Mouse (Mus musculus): ENCODE data around the gene Safb. TPM values are rescaled to one million over a fixed set of nuclear protein-coding genes. Genes with fewer than 3 reads are reported as not detected.

Safb gene
- polyA plus RNA-seq (2017; shearing (Covaris generic)), result 100 to 1,000 TPM; 124 to 148 TPM

DNA sequence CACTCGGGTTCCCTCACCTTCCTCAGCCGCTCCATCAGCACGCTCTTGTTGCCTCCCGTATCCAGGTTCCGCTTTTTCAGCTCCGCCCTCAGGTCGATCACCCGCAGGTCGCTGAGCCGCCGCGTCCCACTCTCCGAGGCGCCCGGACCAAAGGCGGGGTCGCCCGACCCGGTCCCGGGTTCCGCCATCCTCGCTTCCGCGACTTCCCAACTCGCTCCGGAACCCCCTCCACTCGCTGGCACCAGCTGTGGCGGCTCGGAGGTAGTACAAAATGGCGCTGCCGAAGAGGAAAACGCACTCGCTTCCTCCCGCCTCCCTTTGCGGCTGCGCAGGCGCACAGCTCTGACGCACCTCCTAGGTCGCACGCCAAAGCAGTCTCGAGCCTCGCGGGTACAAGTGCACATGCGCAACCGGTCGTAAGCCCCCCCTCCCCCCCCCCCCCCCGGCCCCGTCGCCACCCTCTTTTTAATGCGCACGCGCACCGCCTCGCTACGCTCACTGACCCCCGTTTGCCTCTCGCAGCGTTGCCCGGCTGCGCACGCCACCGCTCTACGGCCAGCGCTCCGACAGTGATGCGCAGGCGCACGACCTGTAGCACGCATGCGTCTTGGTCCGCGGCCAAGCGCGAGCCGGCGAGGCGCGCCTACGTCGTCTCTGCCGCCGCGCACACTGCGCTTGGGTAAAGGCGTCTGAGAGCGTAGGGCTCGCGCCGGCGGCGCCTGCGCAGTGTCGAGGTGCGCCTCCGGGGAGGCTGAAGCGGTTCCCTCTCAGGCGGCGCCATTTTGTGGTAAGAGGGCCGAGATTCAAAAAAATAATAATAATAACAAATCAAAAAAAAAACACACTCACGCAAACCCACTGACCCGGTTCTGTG lies at the start of gene Safb, which contains the start of gene Safb2:
TSS of gene Safb (plus strand) at position 569 of the 874 bp plus-strand sequence.
TSS of gene Safb2 (minus strand) at position 329 of the 874 bp plus-strand sequence.

DNA sequence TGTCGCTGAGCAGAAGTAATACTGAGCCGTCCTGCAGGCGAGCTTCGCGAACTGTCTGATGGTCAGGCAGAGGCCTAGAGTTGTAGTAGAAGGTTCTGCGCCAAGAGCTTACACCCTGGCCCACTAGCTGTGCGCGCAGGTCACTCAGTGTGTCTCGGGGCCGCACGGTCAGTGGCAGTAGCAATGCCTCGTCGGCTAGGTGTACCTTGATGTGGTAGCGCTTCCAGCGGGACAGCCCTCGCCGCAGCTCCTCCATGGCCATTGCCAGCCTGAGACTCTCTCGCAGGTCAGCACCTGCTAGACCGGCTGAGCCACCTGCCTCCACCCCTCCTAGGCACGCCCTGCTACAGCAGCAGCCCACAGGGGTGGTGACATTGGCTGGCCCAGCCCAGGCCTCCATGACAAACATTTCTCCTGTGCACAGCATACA lies 30.5 kb upstream of the Safb start, which contains the start of gene Gm20219:
TSS of gene Gm20219 (minus strand) at position 266 of the 430 bp plus-strand sequence.

DNA sequence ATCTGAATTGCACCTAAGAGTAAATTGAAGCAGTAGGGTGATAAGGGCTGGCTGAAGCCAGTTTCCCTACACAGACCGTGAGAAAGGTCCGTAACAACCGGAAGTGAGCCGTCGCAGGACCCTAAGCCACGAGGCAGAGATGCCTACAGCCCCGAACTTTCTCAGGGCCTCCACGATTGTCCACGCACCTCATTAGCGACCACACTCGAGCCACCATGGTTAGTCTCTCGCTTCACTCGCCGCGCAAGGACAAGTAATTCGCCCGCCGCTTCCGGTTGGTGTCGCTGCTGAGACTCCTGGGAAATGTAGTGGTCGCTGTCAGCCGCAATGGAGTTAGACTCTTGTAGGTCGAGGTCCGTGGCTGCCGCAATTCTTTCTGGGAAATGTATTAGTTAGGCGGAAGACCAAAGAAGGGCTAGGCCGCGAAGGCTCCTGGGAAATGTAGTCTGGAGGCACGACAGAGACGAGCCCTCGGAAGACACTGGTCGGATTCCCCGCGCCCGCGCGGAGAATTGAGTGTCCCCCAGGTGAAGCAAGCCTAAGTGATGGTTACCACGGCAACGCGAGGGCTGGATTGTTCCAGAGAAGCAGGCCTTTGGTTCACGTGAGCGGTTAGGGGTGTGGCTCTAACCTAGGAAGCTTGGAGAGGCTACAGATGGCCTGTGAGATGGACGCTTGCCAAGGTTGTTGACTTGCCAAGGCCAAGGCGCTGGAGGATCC lies 25.0 kb downstream of the Safb start, which contains the start of gene 2410015M20Rik:
TSS of gene 2410015M20Rik (minus strand) at position 320 of the 720 bp plus-strand sequence.

DNA sequence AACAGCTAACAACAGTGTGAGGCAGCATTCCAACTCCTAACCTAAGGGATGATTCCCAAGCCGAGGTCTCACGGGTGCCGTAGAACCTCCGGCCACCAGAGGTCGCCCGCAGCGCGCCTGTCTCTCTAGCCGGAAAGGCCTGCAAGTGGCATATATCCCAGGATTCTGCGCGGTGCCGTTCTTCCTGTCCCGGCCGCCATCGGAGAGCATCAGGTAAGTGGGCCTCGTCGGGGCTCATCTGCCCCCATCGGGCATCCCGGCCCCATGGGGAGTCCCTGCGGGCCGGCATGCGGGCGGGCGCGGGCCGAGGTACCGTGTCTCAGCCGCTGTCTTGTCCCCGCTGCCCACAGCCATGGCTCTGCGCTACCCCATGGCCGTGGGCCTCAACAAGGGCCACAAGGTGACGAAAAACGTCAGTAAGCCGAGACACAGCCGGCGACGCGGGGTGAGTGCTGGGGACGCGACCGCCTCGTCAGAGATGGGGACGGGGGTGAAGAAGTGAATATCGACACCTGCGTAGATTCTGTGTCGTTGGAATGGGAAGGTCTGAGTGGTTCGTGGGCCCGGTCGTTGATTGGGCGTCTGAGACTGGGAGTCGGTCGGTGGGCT lies 28.7 kb downstream of the Safb start, which contains the start of gene Rpl36:
TSS of gene Rpl36 (plus strand) at position 181 of the 609 bp plus-strand sequence.

DNA sequence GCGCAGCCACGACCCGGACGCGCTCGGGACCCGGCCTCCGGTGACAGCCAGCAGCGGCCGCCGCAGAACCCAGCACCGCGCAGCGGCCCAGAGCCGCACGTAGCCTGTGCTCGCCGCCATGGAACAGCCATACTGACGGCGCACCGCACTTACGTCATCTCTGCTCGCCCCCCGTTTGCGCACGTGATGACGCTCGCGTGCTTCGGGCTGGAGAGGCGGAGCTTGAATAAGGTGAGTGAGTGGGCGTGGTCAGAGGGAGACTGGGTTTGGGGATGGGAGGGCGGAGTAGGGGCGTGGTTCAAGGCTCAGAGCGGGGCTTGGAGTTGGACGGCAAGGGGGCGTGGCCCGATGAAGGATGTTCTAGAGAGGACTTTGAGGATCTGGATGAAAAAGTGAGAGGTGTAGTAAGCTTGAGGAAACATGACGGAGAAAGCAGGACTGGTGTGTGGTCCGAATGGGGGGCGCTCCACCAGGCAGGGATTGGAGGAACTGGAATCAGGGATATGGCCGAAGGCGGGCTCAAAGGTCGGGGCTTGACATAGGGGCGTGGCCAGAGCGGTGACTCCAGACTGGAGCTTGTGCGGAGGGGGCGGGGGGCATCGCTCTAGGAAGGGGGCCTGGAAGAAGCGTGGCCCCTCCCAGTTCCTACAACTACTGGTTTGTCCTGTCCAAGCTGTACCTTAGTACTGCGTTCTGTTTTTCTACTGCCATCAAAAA lies 42.3 kb downstream of the Safb start, which contains the start of gene Lonp1:
TSS of gene Lonp1 (minus strand) at position 134 of the 717 bp plus-strand sequence.

DNA sequence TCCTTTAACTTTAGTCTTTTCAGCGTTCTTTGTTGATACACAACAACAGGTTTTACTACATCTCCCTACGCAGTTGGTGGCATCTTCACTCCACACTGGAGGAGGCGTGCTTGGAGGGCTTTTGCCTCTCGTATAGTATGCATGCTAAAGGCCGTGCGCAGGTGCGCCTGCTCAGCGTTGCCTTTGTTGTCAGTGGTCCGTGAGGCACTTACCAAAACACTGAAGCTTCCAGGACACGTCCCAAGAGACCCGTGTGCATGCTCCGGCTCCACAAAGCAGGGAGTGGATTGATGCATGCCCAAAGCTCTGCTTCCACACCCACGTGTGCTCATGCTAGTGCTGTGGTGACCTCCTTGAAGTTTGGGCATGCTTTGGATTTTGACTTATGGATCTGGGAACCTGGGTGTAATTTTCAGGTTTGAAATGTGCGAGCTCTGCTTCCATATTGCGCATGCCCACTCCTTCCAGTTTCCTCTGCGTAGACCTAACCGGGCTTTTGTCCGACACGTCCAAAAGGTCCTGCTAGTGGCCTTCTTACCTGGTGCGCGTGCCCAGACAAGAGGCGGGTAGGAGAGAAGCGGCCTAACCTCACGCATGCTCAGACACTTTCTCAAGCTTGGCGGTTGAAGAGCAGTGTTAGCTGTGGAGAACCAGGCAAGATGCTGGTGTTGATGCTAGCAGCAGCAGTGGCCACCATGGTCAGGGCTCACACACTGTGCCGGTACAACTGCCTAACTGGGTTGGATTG lies 43.1 kb downstream of the Safb start, which contains the start of gene Catsperd:
TSS of gene Catsperd (plus strand) at position 614 of the 748 bp plus-strand sequence.

Other genes with a start within 250 kb of the Safb start
- 10 to 100 TPM; 22.0 to 26.0 TPM for gene Ptprs, start 108.3 kb upstream of the Safb start, polyA plus RNA-seq (2017; shearing (Covaris generic))
- gene Znrf4, start 72.4 kb upstream of the Safb start, polyA plus RNA-seq (2017; shearing (Covaris generic)), result not detected
- gene Gm20219, start 30.4 kb upstream of the Safb start, polyA plus RNA-seq (2017; shearing (Covaris generic)), result under 1 TPM; 0.63 to 1.00 TPM
- 100 to 1,000 TPM; 107 to 129 TPM for gene Safb2, start 240 bp upstream of the Safb start, polyA plus RNA-seq (2017; shearing (Covaris generic))
- gene 2410015M20Rik, start 24.9 kb downstream of the Safb start, polyA plus RNA-seq (2017; shearing (Covaris generic)), result 100 to 1,000 TPM; 189 to 264 TPM
- 1,000 to 10,000 TPM; 1,401 to 2,699 TPM for gene Rpl36, start 28.6 kb downstream of the Safb start, polyA plus RNA-seq (2017; shearing (Covaris generic))
- gene Lonp1, start 42.1 kb downstream of the Safb start, polyA plus RNA-seq (2017; shearing (Covaris generic)), result 10 to 100 TPM; 34.4 to 41.3 TPM
- gene Catsperd, start 43.3 kb downstream of the Safb start, polyA plus RNA-seq (2017; shearing (Covaris generic)), result under 1 TPM; 0.16 to 0.36 TPM
- gene Ranbp3, start 88.5 kb downstream of the Safb start, polyA plus RNA-seq (2017; shearing (Covaris generic)), result 10 to 100 TPM; 79.3 to 90.3 TPM
- 100 to 1,000 TPM; 284 to 322 TPM for gene Ndufa11, start 132.9 kb downstream of the Safb start, polyA plus RNA-seq (2017; shearing (Covaris generic))
- 10 to 100 TPM; 11.9 to 18.9 TPM for gene Vmac, start 133.2 kb downstream of the Safb start, polyA plus RNA-seq (2017; shearing (Covaris generic))
- not detected for gene Nrtn, start 172.7 kb downstream of the Safb start, polyA plus RNA-seq (2017; shearing (Covaris generic))
- 10 to 100 TPM; 37.5 to 47.0 TPM for gene Dus3l, start 179.9 kb downstream of the Safb start, polyA plus RNA-seq (2017; shearing (Covaris generic))
- gene Prr22, start 185.4 kb downstream of the Safb start, polyA plus RNA-seq (2017; shearing (Covaris generic)), result 1 to 10 TPM in 1 of 2 experiments, under 1 TPM in 1; 0.69 to 1.7 TPM
- gene Rfx2, start 246.2 kb downstream of the Safb start, polyA plus RNA-seq (2017; shearing (Covaris generic)), result 1 to 10 TPM in 1 of 2 experiments, under 1 TPM in 1; 0.95 to 1.7 TPM